Mouse (Mus musculus): ENCODE measurements around the gene Pnpo.

Pnpo gene

GRCm38 (mm10) chr11:96910003-96910402 is 33.8 kb downstream of the Pnpo start:
- no peak for DNase-seq (ENCODE audit: extremely low read depth, low read depth, low spot score)

GRCm38 (mm10) chr11:96908594-96908993 is 35.2 kb downstream of the Pnpo start:
- no peak for DNase-seq (ENCODE audit: extremely low read depth, low read depth, low spot score)

- no peak for DNase-seq (ENCODE audit: extremely low read depth, low read depth, low spot score)
Measured at GRCm38 (mm10) chr11:96906431-96907161, 37.2 kb downstream of the Pnpo start.

GRCm38 (mm10) chr11:96902639-96903635 is 40.8 kb downstream of the Pnpo start:
- DNase-seq (ENCODE audit: extremely low read depth, low read depth, low spot score), result no peak

GRCm38 (mm10) chr11:96901332-96901731 is 42.5 kb downstream of the Pnpo start:
- no peak for DNase-seq (ENCODE audit: extremely low read depth, low read depth, low spot score)

GRCm38 (mm10) chr11:96899449-96900306 is 44.1 kb downstream of the Pnpo start:
- DNase-seq (ENCODE audit: extremely low read depth, low read depth, low spot score), result no peak

- no peak for DNase-seq (ENCODE audit: extremely low read depth, low read depth, low spot score)
Measured at GRCm38 (mm10) chr11:96895886-96896285, 47.9 kb downstream of the Pnpo start.

- DNase-seq (ENCODE audit: extremely low read depth, low read depth, low spot score), result no peak
Measured at GRCm38 (mm10) chr11:96893203-96893842, 50.5 kb downstream of the Pnpo start.

- no peak for DNase-seq (ENCODE audit: extremely low read depth, low read depth, low spot score)
Measured at GRCm38 (mm10) chr11:96891784-96892527, 51.8 kb downstream of the Pnpo start.

Data from fat pad, adult 2 months (tissue).